Mouse (Mus musculus): ENCODE measurements around the gene Wnt11. TPM values are rescaled to one million over a fixed set of nuclear protein-coding genes. Genes with fewer than 3 reads are reported as not detected.

Wnt11 gene
- 2.9 TPM in 2 replicates for polyA plus RNA-seq (2016; fragmentation: Nextera tagmentation; extraction: Ambion mirVana)

DNA sequence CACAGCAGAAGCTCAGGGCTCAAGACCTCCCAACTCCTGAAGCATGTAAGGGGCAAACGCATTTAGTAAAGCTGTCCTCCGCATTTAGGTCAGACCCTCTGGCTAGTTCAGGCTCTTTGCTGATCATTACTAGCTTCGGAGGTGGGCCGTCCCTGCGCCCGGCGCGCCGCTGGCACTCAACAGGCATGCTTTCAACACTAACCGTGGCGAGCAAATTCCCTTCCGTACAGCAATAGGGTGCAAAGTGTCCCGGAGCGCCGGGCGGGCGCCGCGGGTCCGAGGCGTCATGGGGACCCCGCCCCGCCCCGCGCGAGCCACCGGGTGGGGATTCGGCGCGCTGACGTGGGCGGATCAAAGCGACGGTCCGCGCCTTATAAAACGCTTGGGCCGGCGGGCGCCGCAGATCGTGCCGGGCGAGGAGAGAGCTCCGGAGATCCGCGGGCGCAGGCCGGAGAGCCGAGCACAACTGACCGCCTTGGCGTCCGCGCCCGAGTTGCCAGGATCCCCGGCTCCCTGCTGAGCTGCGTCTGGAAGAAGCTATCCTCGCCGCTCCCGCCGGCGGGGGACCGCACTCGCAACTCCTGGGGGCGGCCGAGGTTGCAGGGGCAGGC is at the start of gene Wnt11:
Gene Wnt11, plus strand, starts transcription at position 402 of the 611 bp plus-strand sequence.
- Histone ChIP-seq H3K9ac (replicated peaks) (peak within 1 kb of the TSS; percentile 37), H3K27me3 (peaks cover 98% of the 10 kb centered on the region), H3K27ac (replicated peaks) (no peak within 1 kb of the TSS), H3K4me1 (peaks cover 52% of the 10 kb centered on the region), H3K4me3 (peak within 1 kb of the TSS; percentile 53), H3K9me3 (no peaks in the 10 kb centered on the region), H3K36me3 (no peaks in the 10 kb centered on the region), H3K4me2 (replicated peaks) (peak within 1 kb of the TSS; percentile 98)
- ATAC-seq (ENCODE audit: low FRiP score, low read depth): no peak
- WGBS: 1% methylated on average over 66 of the region's 66 CpGs

DNA sequence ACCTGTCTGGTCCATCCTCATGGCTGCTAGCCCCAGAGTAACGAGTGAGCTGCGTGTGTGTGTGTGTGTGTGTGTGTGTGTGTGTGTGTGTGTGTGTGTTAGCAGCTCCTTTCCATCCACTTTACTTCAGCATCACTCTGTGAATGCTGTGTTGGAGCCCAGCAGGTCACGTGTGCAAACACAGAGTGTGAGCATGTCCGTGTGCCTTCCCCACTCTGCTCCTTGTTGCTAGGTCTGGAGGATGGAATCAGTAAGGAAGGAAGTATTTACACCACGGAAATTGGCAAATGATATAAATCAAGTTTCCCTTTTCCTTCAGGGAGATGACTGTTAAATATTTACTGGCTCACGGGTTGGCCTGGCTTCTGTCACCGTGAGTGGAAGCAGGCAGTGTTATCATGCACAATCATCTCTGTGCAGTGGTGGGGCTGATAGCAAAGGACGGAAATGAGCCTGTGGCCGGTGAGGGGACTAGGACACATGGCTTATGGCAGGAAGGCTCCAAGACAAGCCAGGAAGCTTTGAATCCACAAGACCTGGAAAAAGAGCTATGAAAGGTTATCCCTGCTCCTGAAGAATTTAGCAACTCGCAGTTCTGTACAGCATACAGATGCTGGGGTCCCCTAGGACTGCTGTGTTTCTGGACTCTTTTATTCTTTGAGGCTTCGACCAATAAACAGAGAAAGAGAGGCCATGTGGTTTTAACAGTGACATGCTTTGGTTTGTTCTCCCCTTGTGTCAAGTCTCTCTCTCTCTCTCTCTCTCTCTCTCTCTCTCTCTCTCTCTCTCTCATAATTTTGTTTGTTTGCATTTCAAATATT is 47.9 kb upstream of the Wnt11 start:
- Histone ChIP-seq H3K36me3 (no peaks in the 10 kb centered on the region), H3K4me1 (peaks cover 17% of the 10 kb centered on the region), H3K4me2 (replicated peaks) (no peak overlapping the region), H3K27me3 (no peaks in the 10 kb centered on the region), H3K9ac (replicated peaks) (no peak overlapping the region), H3K27ac (replicated peaks) (no peak overlapping the region), H3K9me3 (no peaks in the 10 kb centered on the region), H3K4me3 (no peak overlapping the region)
- ATAC-seq (ENCODE audit: low FRiP score, low read depth): no peak
- WGBS: 74% methylated on average over 11 of the region's 11 CpGs

DNA sequence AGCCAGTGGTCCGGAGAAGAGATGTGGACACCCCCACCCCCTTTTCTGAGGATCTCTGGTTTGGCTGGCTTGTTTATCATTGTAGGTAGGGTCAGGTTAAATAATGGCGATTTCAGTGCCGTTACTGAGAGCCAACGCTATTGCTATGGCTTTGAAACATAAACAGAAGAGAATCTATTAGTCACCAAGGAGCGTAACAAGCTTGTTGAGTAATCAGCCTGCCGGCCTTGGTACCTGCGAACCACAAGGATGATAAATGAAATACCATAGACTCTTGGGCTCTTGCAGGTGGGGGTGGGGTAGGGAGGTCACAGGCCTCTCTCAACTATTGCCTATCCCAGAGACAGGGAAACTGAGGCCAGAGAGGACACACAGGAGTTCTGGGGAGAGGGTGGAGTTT is 46.2 kb upstream of the Wnt11 start:
- Histone ChIP-seq H3K27ac (replicated peaks) (no peak overlapping the region), H3K36me3 (no peaks in the 10 kb centered on the region), H3K9me3 (no peaks in the 10 kb centered on the region), H3K4me3 (no peak overlapping the region), H3K27me3 (no peaks in the 10 kb centered on the region), H3K4me1 (peaks cover 12% of the 10 kb centered on the region), H3K9ac (replicated peaks) (no peak overlapping the region), H3K4me2 (replicated peaks) (no peak overlapping the region)
- no peak for ATAC-seq (ENCODE audit: low FRiP score, low read depth)
- WGBS: 86% methylated on average over 7 of the region's 7 CpGs

DNA sequence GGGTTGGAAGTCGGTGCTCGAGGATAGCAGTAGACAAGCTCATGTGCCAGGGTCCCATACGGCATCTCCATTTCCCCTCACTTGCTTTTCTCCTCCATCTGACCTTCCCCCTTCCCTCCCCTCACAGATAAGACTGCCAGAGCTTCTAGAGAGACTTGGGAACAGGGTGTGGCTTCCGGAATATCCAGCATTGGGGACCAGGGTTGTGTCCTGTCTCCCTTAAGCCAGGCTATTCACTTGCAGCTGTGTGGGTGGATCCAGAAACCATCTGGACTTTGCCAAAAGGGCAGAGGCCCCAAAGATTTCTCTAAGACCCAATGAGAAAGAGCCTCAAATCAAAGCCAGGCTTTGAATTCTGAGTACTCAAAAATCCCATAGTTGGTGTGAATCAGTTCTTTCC is 45.8 kb upstream of the Wnt11 start:
- Histone ChIP-seq H3K4me3 (no peak overlapping the region), H3K4me2 (replicated peaks) (no peak overlapping the region), H3K27ac (replicated peaks) (no peak overlapping the region), H3K9ac (replicated peaks) (no peak overlapping the region), H3K27me3 (no peaks in the 10 kb centered on the region), H3K9me3 (no peaks in the 10 kb centered on the region), H3K4me1 (peaks cover 8% of the 10 kb centered on the region), H3K36me3 (no peaks in the 10 kb centered on the region)
- no peak for ATAC-seq (ENCODE audit: low FRiP score, low read depth)
- 87% methylated on average over 4 of the region's 4 CpGs for WGBS

DNA sequence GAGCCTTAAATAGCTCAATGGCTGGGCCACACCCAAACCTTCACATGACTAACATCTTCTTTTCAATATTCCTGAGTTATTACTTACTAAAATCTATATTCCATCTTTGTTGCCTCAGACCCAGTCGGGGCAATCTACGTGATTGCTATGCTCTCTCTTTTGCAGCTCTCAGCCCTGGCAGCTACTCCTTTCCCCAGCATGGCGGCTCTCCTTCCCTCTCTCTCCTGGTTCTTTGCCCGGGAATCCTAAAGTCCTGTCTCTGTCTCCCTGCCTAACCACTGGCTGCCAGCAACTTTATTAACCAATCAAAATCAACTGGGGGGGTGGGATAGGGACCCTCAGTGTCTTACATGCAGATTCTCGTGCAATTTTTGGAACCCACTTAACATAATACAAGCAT is 43.0 kb upstream of the Wnt11 start:
- no peak overlapping the region for H3K27ac ChIP-seq (replicated peaks)
- H3K36me3 ChIP-seq: no peaks in the 10 kb centered on the region
- H3K4me1 ChIP-seq: no peaks in the 10 kb centered on the region
- no peak overlapping the region for H3K4me3 ChIP-seq
- no peak for ATAC-seq (ENCODE audit: low FRiP score, low read depth)
- H3K27me3 ChIP-seq: no peaks in the 10 kb centered on the region
- H3K9me3 ChIP-seq: no peaks in the 10 kb centered on the region
- 82% methylated on average over 5 of the region's 5 CpGs for WGBS
- no peak overlapping the region for H3K9ac ChIP-seq (replicated peaks)
- H3K4me2 ChIP-seq (replicated peaks): no peak overlapping the region

DNA sequence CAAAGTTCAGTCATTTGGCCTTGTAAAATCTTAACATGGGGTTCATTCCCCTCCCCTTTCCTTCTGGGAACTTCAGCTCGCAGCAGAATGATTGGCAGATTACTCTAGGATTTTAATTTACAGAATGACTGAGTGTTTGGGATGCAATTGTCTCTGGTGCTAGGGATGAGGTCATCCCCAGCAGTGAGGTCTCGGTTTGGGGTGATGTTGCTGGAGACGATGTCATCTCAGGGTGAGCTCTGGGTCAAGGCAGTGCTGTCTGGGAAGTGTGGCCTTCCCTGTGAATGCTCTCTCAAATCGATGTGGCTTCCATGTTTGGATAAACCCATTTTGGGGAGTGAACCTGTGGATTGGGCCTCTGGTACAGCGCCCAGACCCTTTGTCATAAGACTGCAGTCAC is 41.1 kb upstream of the Wnt11 start:
- no peak for ATAC-seq (ENCODE audit: low FRiP score, low read depth)
- Histone ChIP-seq H3K36me3 (no peaks in the 10 kb centered on the region), H3K4me1 (peaks cover 10% of the 10 kb centered on the region), H3K27me3 (no peaks in the 10 kb centered on the region), H3K4me2 (replicated peaks) (no peak overlapping the region), H3K4me3 (no peak overlapping the region), H3K9me3 (no peaks in the 10 kb centered on the region), H3K9ac (replicated peaks) (no peak overlapping the region), H3K27ac (replicated peaks) (no peak overlapping the region)
- 74% methylated on average over 5 of the region's 5 CpGs for WGBS

DNA sequence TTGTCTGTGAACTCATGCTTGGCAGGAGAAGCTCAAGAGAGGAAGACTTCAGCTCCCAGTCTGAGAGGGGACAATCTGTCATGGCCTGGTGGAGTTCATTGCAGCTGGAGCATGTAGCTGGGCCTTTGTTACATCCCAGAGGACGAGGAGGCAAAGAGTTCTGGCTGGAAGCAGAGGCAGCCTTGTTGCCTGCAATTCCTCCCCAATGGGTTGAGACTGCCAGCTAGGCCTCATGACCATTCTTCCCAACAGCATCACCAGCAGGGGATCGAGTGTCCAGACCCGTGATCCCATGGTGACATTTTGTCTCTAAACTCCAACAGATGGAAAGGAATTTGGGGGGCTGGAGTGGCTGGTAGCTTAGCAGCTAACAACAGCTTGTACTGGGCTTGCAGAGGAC is 40.5 kb upstream of the Wnt11 start:
- 64% methylated on average over 3 of the region's 3 CpGs for WGBS

DNA sequence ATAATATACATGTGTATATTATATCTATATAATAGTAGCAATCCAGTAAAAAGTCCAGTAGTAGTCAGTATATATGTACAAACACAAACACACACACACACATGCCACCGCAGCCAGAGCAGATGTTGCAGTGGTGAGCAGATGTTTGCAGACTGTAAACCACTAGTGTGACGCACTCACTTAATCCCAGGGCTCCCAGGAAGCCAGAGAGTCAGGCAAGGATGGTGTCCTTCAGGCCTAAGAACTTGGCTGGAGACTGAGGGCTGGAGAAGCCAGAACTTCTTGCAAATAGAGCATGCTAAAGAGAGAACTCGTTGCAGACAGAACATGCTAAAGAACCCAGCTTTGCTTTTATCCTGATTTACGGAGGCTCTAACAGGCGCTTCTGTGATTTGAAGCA is 39.3 kb upstream of the Wnt11 start:
- Histone ChIP-seq H3K27ac (replicated peaks) (no peak overlapping the region), H3K36me3 (no peaks in the 10 kb centered on the region), H3K9me3 (no peaks in the 10 kb centered on the region), H3K4me3 (no peak overlapping the region), H3K4me1 (peaks cover 10% of the 10 kb centered on the region), H3K9ac (replicated peaks) (no peak overlapping the region), H3K27me3 (no peaks in the 10 kb centered on the region), H3K4me2 (replicated peaks) (no peak overlapping the region)
- no peak for ATAC-seq (ENCODE audit: low FRiP score, low read depth)
- WGBS: 92% methylated on average over 5 of the region's 5 CpGs

More for the DNA sequence above, 40.5 kb upstream of the Wnt11 start:
- Histone ChIP-seq H3K9me3 (no peaks in the 10 kb centered on the region), H3K4me3 (no peak overlapping the region), H3K36me3 (no peaks in the 10 kb centered on the region), H3K27me3 (no peaks in the 10 kb centered on the region), H3K4me1 (peaks cover 10% of the 10 kb centered on the region), H3K9ac (replicated peaks) (no peak overlapping the region), H3K27ac (replicated peaks) (no peak overlapping the region), H3K4me2 (replicated peaks) (no peak overlapping the region)
- no peak for ATAC-seq (ENCODE audit: low FRiP score, low read depth)

DNA sequence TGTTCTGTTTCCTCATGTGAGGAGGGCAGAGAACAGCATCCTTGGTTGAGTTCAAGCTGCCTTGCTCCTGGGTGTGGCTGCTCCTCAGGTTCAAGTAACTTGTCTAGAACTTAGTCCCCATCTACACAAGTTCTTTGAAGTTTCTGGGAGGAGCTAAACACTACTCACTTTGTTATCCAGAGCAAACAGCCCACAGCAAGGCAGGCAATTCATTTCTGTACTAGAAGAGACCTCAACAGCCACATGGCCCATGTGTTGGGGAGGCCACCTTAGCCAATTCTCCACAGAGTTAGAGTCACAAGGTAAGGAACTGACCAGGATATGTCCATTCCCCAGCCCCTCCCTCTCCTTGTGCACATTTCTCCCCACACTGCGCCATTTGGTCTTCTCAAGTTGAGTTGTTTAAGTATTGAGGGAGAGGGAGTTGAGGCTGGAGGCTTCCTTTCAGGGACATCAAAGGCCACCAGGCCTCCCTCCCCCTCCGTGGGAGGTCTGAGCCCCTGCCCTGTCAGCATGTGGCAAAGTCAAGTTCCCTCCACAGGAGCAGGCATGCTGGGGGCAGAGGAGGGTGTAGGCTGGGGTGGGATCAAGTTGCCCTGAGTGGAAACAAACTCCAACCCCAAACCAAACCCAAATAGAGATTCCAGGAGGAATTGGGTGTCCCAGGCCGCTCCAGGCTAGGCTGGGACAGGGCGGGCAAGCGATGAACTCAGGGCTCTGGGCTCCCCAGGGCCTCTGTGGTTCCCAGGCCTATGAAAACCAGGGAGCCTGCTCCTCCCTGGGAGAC is 37.4 kb upstream of the Wnt11 start:
- H3K27me3 ChIP-seq: no peaks in the 10 kb centered on the region
- no peak overlapping the region for H3K4me3 ChIP-seq
- no peak overlapping the region for H3K27ac ChIP-seq (replicated peaks)
- ATAC-seq (ENCODE audit: low FRiP score, low read depth): no peak
- H3K4me1 ChIP-seq: peaks cover 10% of the 10 kb centered on the region
- no peaks in the 10 kb centered on the region for H3K36me3 ChIP-seq
- no peak overlapping the region for H3K9ac ChIP-seq (replicated peaks)
- H3K4me2 ChIP-seq (replicated peaks): no peak overlapping the region
- no peaks in the 10 kb centered on the region for H3K9me3 ChIP-seq
- WGBS: 19% methylated on average over 5 of the region's 5 CpGs

DNA sequence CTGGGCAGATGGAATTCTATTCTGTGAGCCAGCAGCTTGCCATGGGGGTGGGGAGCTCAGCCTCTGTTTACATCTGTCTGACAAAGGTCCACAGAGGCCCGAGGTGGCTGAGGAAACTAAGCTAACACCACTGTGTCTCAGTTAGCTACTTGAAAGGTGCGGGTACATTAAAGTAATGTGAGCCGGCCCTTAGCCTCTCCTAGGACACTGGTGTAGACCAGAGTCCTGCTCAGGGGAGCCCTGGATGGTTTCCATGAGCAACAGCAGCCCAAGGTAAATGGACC is 36.8 kb upstream of the Wnt11 start:
- no peaks in the 10 kb centered on the region for H3K27me3 ChIP-seq
- no peaks in the 10 kb centered on the region for H3K36me3 ChIP-seq
- peaks cover 10% of the 10 kb centered on the region for H3K4me1 ChIP-seq
- H3K9me3 ChIP-seq: no peaks in the 10 kb centered on the region
- no peak for ATAC-seq (ENCODE audit: low FRiP score, low read depth)
- no peak overlapping the region for H3K27ac ChIP-seq (replicated peaks)
- H3K4me2 ChIP-seq (replicated peaks): no peak overlapping the region
- 19% methylated on average over 3 of the region's 3 CpGs for WGBS
- no peak overlapping the region for H3K9ac ChIP-seq (replicated peaks)
- H3K4me3 ChIP-seq: no peak overlapping the region

DNA sequence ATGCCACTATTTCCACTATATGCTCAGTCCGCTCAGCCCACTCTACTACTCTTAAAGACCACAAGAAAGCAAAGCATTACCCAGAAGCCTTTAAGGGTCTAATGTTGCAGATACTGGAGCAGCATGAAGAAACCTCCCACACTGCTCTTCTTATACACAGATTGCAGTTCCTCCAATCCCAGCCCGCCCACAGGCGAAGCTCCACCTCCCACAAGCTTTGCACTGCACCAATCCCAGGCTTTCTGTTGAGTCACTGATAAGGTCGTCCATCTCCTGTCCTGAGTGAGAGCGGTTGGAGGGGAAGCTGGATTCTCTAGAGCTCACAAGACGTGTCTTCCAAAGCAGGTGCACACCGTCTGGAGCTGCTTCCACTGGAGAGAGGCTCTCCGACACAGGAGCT is 34.5 kb upstream of the Wnt11 start:
- Histone ChIP-seq H3K4me1 (peaks cover 16% of the 10 kb centered on the region), H3K4me2 (replicated peaks) (no peak overlapping the region), H3K9me3 (no peaks in the 10 kb centered on the region), H3K27ac (replicated peaks) (no peak overlapping the region), H3K36me3 (no peaks in the 10 kb centered on the region), H3K9ac (replicated peaks) (no peak overlapping the region), H3K4me3 (no peak overlapping the region), H3K27me3 (no peaks in the 10 kb centered on the region)
- no peak for ATAC-seq (ENCODE audit: low FRiP score, low read depth)
- 71% methylated on average over 8 of the region's 8 CpGs for WGBS

DNA sequence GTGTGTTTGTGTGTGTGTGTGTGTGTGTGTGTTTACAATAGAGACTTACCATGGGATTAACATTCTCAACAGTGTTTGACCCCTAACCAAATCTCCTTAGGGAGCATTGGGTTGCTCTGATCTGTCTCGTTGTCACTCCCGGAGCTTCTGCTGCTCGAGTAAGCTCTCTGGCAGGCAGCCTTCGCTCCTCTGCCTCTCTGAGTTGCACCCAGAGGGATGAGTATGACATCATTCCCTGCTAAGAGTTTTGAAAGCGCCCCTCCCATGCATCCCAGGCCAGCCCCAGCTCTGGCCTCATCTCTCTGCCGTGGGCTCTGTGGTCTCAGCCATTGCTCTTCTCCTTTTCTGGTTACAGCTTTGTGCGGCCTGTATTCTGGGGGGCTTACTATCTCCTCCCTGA is 33.8 kb upstream of the Wnt11 start:
- Histone ChIP-seq H3K4me1 (peaks cover 16% of the 10 kb centered on the region), H3K27ac (replicated peaks) (no peak overlapping the region), H3K4me3 (no peak overlapping the region), H3K27me3 (no peaks in the 10 kb centered on the region), H3K9me3 (no peaks in the 10 kb centered on the region), H3K36me3 (no peaks in the 10 kb centered on the region), H3K4me2 (replicated peaks) (no peak overlapping the region), H3K9ac (replicated peaks) (no peak overlapping the region)
- 49% methylated on average over 7 of the region's 7 CpGs for WGBS
- no peak for ATAC-seq (ENCODE audit: low FRiP score, low read depth)

Data from midbrain, embryonic 12.5 days (tissue).